Mouse (Mus musculus) hindbrain, embryonic 11.5 days (tissue): ENCODE measurements around the gene Abca5. TPM values are rescaled to one million over a fixed set of nuclear protein-coding genes. Genes with fewer than 3 reads are reported as not detected.
A peak's percentile ranks its signal among the peaks of the same experiment; 100 is the strongest.
"Not testable (repeated sequence)": the region's sequence is repeated elsewhere in the genome, so short reads cannot be mapped to it uniquely, and the experiment has no call there.

ENCODE experiments used
- ATAC-seq: fragments of 200-750 bp; cut with Nextera tagmentation; 2 replicates; pipeline ENCODE4 v1.8.0; 2017; ENCODE audit warnings: mild to moderate bottlenecking, moderate TSS enrichment, moderate library complexity; ENCODE audit not compliant: low FRiP score
- DNase-seq: peaks from one replicate; pipeline ENCODE4 v3.0.0-alpha.2; 2015; ENCODE audit warnings: low spot score
- H3K27ac ChIP-seq: fragments of 300-500 bp; sonication (generic); 2 replicates; pipeline ENCODE4 v1.5.1; 2014; ENCODE audit warnings: mild to moderate bottlenecking, low read depth, low read length
- H3K27me3 ChIP-seq: fragments of 300-500 bp; sonication (generic); 2 replicates; pipeline ENCODE4 v1.6.1; 2014; ENCODE audit warnings: mild to moderate bottlenecking, low read length, moderate library complexity, mixed read lengths; ENCODE audit not compliant: control insufficient read depth, insufficient read depth
- H3K36me3 ChIP-seq: fragments of 300-500 bp; sonication (generic); 2 replicates; pipeline ENCODE4 v1.6.1; 2014; ENCODE audit warnings: mild to moderate bottlenecking, low read length, moderate library complexity, mixed read lengths; ENCODE audit not compliant: control insufficient read depth, insufficient read depth
- H3K4me1 ChIP-seq: fragments of 300-500 bp; sonication (generic); replicated peaks from 2 replicates; pipeline ENCODE4 v1.6.1; 2014; ENCODE audit warnings: low read length, mixed read lengths; ENCODE audit not compliant: control insufficient read depth, insufficient read depth
- H3K4me2 ChIP-seq: fragments of 300-500 bp; sonication (generic); replicated peaks from 2 replicates; pipeline ENCODE4 v1.6.1; 2014; ENCODE audit warnings: mild to moderate bottlenecking, low read depth, low read length
- H3K4me3 ChIP-seq: fragments of 300-500 bp; sonication (generic); 2 replicates; pipeline ENCODE4 v1.5.1; 2014; ENCODE audit warnings: low read depth, low read length
- H3K9ac ChIP-seq: fragments of 300-500 bp; sonication (generic); 2 replicates; pipeline ENCODE4 v1.6.1; 2014; ENCODE audit warnings: low read depth, low read length
- H3K9me3 ChIP-seq: fragments of 300-500 bp; sonication (generic); 2 replicates; pipeline ENCODE4 v1.6.1; 2016; ENCODE audit warnings: low read length; ENCODE audit not compliant: control insufficient read depth
- WGBS: fragments of 180-500 bp; shearing (Covaris S2); extraction: QIAGEN DNeasy Blood & Tissue Kit; methylation state at CpG from one replicate; pipeline ENCODE4 v1.1.7; 2014; 5-methylcytosine and 5-hydroxymethylcytosine counted together
- polyA plus RNA-seq: library from polyadenylated mRNA; unstranded; fragments of >200 nt; fragmentation: Nextera tagmentation; extraction: Ambion mirVana; gene quantifications from 2 replicates; pipeline ENCODE4 v1.2.1, GENCODE M21; 2014

The Abca5 gene
- polyA plus RNA-seq, 1 experiment from 2014 or later, result 6.5 TPM

- no peak for ATAC-seq
- Histone ChIP-seq H3K27ac (no peak overlapping the region), H3K4me1 (no peaks in the 10 kb centered on the region), H3K9ac (no peak overlapping the region), H3K36me3 (no peaks in the 10 kb centered on the region), H3K4me2 (no peak overlapping the region), H3K4me3 (no peak overlapping the region), H3K9me3 (no peaks in the 10 kb centered on the region), H3K27me3 (no peaks in the 10 kb centered on the region)
- DNase-seq, result no peak
- 96% methylated on average over 13 of the region's 13 CpGs for WGBS
These were observed 30.1 kb upstream of the Abca5 start for GRCm38 (mm10) chr11:110367638-110368037.

GRCm38 (mm10) chr11:110366902-110367301 is 29.4 kb upstream of the Abca5 start:
- H3K4me1 ChIP-seq, result no peaks in the 10 kb centered on the region
- DNase-seq, result no peak
- WGBS, result 78% methylated on average over 3 of the region's 3 CpGs

GRCm38 (mm10) chr11:110365016-110365415 is 27.5 kb upstream of the Abca5 start:
- 76% methylated on average over 3 of the region's 3 CpGs for WGBS
- no peak for ATAC-seq
- H3K9me3 ChIP-seq, result no peaks in the 10 kb centered on the region
- H3K9ac ChIP-seq, result no peak overlapping the region
- H3K27me3 ChIP-seq, result no peaks in the 10 kb centered on the region
- no peak overlapping the region for H3K27ac ChIP-seq
- H3K4me3 ChIP-seq, result no peak overlapping the region
- H3K36me3 ChIP-seq, result no peaks in the 10 kb centered on the region
- H3K4me2 ChIP-seq, result no peak overlapping the region
- H3K4me1 ChIP-seq, result no peaks in the 10 kb centered on the region
- DNase-seq, result peak; percentile 67

More at GRCm38 (mm10) chr11:110366902-110367301, 29.4 kb upstream of the Abca5 start:
- H3K27ac ChIP-seq, result no peak overlapping the region
- H3K36me3 ChIP-seq, result no peaks in the 10 kb centered on the region
- H3K9me3 ChIP-seq, result no peaks in the 10 kb centered on the region
- no peak overlapping the region for H3K4me2 ChIP-seq
- ATAC-seq, result no peak
- no peak overlapping the region for H3K9ac ChIP-seq
- no peak overlapping the region for H3K4me3 ChIP-seq
- no peaks in the 10 kb centered on the region for H3K27me3 ChIP-seq

- DNase-seq, result peak; percentile 51
- WGBS, result 77% methylated on average over 16 of the region's 16 CpGs
- no peaks in the 10 kb centered on the region for H3K9me3 ChIP-seq
- H3K4me3 ChIP-seq, result no peak overlapping the region
- H3K27me3 ChIP-seq, result no peaks in the 10 kb centered on the region
- H3K4me1 ChIP-seq, result no peaks in the 10 kb centered on the region
- no peak overlapping the region for H3K9ac ChIP-seq
- no peak overlapping the region for H3K27ac ChIP-seq
- ATAC-seq, result no peak
- H3K36me3 ChIP-seq, result no peaks in the 10 kb centered on the region
- no peak overlapping the region for H3K4me2 ChIP-seq
These were observed 20.4 kb upstream of the Abca5 start for GRCm38 (mm10) chr11:110357756-110358551.

GRCm38 (mm10) chr11:110355131-110355530 is 17.6 kb upstream of the Abca5 start:
- not testable (repeated sequence) for H3K4me2 ChIP-seq, H3K4me3 ChIP-seq, ATAC-seq, H3K4me1 ChIP-seq, DNase-seq, H3K27me3 ChIP-seq, H3K9me3 ChIP-seq, H3K9ac ChIP-seq, H3K27ac ChIP-seq, H3K36me3 ChIP-seq
- 82% methylated on average over 9 of the region's 9 CpGs for WGBS

- Histone ChIP-seq H3K4me1 (no peaks in the 10 kb centered on the region), H3K4me3 (no peak overlapping the region), H3K27me3 (no peaks in the 10 kb centered on the region), H3K4me2 (no peak overlapping the region), H3K36me3 (no peaks in the 10 kb centered on the region), H3K9me3 (no peaks in the 10 kb centered on the region), H3K9ac (no peak overlapping the region), H3K27ac (no peak overlapping the region)
- WGBS, result 80% methylated on average over 9 of the region's 9 CpGs
- DNase-seq, result no peak
- ATAC-seq, result no peak
These were observed 16.7 kb upstream of the Abca5 start for GRCm38 (mm10) chr11:110354261-110354660.

GRCm38 (mm10) chr11:110348170-110348569 is 10.7 kb upstream of the Abca5 start:
- 81% methylated on average over 2 of the region's 2 CpGs for WGBS
- no peaks in the 10 kb centered on the region for H3K9me3 ChIP-seq
- ATAC-seq (no peak), DNase-seq (no peak)
- H3K36me3 ChIP-seq, result no peaks in the 10 kb centered on the region
- no peaks in the 10 kb centered on the region for H3K4me1 ChIP-seq
- no peak overlapping the region for H3K27ac ChIP-seq
- H3K4me3 ChIP-seq, result no peak overlapping the region
- H3K4me2 ChIP-seq, result no peak overlapping the region
- no peaks in the 10 kb centered on the region for H3K27me3 ChIP-seq
- H3K9ac ChIP-seq, result no peak overlapping the region

- no peaks in the 10 kb centered on the region for H3K4me1 ChIP-seq
- no peaks in the 10 kb centered on the region for H3K9me3 ChIP-seq
- H3K27me3 ChIP-seq, result no peaks in the 10 kb centered on the region
- H3K27ac ChIP-seq, result no peak overlapping the region
- H3K9ac ChIP-seq, result no peak overlapping the region
- no peaks in the 10 kb centered on the region for H3K36me3 ChIP-seq
- WGBS, result 65% methylated on average over 6 of the region's 6 CpGs
- no peak for ATAC-seq
- H3K4me2 ChIP-seq, result no peak overlapping the region
- DNase-seq, result no peak
- H3K4me3 ChIP-seq, result no peak overlapping the region
These were observed 10.3 kb upstream of the Abca5 start for GRCm38 (mm10) chr11:110347768-110348167.

- 0% methylated on average over 18 of the region's 18 CpGs for WGBS
- H3K9me3 ChIP-seq, result no peaks in the 10 kb centered on the region
- H3K4me3 ChIP-seq, result peak overlapping the region; percentile 82
- no peaks in the 10 kb centered on the region for H3K4me1 ChIP-seq
- ATAC-seq (peak; percentile 68), DNase-seq (no peak)
- H3K4me2 ChIP-seq, result peak overlapping the region; percentile 89
- H3K27me3 ChIP-seq, result peaks cover 2% of the 10 kb centered on the region; the same call in 1 of the 2 replicates
- no peaks in the 10 kb centered on the region for H3K36me3 ChIP-seq
- H3K9ac ChIP-seq, result peak overlapping the region; percentile 64
- no peak overlapping the region for H3K27ac ChIP-seq
These were observed 665 bp downstream of the Abca5 start for GRCm38 (mm10) chr11:110336814-110337288.
